Mouse (Mus musculus) liver (tissue): Measurements from ENCODE around the gene Irx3.

ENCODE experiments used
- DNase-seq: peaks from one replicate; pipeline ENCODE4 v3.0.0-alpha.2; 2020; ENCODE audit warnings: mixed read lengths

Irx3 gene

GRCm38 (mm10) chr8:91801839-91802238 lies at the start of gene Irx3:
TSS of gene Irx3 (minus strand) at chr8:91802067.
- DNase-seq: peak; percentile 66

DNA sequence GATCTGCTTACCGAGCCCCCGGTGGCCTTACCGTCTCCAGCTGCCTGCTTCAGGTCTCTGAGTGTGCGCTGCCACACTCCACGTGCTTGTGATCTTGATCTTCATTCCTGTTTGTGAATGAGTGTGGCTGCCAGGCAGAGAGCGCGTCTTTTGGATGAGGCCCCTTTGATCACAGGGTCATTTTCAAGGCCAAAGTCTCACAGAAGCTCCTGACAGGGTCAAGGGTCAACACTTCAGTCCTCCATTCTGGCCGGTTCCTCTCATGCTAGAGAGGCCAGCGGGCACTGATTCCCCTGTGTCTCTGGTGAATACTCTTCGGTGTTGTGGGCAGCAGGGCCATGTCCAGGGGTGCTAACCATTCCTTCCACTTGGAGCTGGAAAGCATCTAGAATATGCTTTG lies 49.5 kb upstream of the Irx3 start:
- no peak for DNase-seq

DNA sequence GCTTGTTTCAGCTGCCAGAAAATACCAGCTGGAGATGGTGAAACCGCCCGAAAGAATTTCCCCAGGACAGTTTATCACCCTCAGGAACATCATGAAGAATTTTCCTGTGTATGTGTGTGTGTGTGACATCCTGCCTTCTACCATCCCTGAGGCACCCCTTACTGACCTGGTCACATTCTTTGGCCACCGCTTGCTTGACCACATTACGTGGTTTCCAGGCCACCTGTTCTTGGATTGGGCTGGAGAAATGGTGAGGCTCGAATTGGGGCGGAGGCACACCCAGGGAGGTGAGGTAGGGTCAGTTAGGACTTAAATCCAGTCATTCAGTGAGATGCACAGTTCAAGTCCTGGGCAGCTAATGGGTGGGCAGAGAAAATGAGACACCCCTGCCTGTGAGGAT lies 48.1 kb upstream of the Irx3 start:
- DNase-seq: no peak

DNA sequence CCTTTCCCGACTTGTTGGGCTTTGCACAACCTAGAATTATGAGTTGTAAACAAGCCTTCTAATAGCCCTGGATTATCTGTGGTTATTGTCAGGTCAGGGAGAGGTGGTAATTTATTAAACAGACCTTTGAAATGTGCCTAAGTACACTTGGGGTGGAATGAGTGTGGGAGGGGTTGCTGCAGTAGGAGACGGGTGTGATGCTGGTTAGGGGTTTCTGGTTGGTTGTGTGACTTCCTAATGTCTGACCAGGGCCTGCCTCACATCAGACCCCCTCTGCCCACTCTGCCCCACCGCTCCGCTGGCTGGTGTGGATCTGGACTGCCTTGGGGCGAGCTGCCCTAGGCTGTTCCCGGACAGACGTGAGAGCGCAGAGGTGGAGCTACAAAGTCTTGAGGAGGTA lies 47.7 kb upstream of the Irx3 start:
- no peak for DNase-seq

DNA sequence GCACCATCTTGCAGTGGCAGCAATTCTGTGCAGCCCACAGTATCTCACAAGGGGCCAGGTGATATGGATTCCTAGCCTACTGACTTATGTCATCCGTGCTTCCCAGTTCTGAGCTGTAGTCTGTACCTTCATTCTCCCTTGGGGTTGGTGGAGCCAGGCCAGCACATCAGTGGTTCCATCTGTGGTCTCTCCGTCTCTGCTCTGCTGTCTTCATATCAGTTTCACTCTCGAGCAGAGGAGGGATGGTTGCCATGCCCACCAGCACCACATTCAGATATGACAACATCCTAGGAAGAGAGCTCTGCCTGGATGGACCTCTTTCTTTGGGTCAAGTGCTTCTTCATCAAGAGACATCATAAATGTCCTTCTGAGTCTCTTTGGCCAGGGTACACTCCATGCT lies 43.8 kb upstream of the Irx3 start:
- DNase-seq: no peak

GRCm38 (mm10) chr8:91837131-91837530 lies 35.3 kb upstream of the Irx3 start:
- DNase-seq: no peak

GRCm38 (mm10) chr8:91836685-91837084 lies 34.8 kb upstream of the Irx3 start:
- DNase-seq: peak; percentile 7

GRCm38 (mm10) chr8:91827661-91828060 lies 25.8 kb upstream of the Irx3 start:
- DNase-seq: no peak

GRCm38 (mm10) chr8:91827192-91827591 lies 25.3 kb upstream of the Irx3 start:
- DNase-seq: no peak

DNA sequence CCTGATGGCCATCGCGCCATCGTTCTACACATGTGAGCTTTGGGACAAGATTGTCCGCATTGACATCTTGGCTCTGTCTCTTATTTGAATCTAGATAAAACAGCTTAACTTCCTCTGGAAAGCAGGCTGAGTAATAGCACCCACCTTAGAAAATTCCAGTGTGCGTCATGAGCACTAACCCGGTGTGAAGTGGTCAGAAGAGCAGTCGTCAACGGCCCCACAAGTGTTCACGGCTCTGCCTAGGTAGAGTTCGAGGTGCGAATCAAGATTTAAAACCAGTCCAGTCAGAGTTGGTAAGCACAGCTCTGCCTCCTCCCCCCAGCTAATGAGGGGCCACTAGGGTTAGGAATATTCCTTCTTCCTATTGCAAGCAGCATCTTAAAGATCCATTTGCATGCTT lies 21.5 kb upstream of the Irx3 start:
- no peak for DNase-seq

DNA sequence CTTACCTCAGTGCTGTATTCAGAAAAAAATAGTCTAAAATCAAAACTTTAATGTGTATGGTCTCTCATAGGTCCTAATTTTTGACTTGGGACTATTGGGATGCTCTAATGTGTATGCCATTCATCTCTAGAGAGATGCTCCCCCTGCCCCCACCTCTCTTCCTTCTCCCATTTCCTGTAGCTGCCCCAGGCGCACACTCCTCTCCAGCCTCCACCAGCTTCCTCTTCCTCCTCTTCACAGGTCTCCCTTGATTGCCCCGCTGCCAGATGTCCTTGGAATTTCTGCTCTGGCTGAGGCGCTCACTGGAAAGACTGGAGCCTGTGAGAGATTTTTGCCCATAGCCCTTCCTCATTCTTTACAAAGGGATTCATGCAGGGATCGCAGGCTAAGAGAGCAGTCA lies 20.9 kb upstream of the Irx3 start:
- DNase-seq: no peak

DNA sequence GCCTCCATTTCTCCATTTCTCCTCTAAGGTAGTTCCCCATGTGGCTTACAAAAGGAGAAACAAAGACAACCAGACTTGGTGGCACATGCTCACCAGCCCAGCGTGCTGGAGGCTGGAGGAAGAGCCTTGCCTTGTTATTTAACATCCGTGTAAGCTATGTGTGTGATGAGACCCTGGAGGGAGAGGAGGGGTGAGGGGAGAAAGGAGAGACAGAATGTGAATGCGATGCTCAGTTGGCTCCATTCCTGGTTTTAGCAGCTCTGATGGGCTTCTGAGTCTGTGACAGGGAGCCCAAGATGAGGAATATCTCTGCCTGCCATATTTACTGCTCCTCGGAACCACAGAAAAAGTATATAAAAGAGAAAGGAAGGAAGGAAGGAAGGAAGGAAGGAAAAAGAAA lies 20.1 kb upstream of the Irx3 start:
- DNase-seq: no peak

DNA sequence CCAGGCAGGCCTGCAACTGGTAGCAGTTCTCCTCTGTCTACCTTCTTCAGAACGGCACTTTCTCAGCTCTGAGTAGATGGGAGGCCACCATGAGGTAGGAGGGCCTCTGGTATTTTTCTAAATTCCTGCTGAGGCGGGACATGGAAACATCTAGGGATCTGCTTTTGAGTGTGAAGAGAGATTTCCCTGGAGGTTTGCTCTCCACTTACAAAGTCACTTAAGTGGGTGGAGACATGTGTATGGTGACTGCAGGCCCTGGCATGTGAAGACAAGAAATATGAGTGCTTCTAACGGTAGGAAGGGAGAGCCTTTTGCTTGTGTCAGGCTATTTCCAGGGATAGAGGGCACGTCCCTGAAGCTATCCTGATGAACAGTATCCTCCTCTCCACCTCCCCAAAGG lies 17.9 kb upstream of the Irx3 start:
- no peak for DNase-seq

- no peak for DNase-seq
Measured at GRCm38 (mm10) chr8:91818784-91819183, 16.9 kb upstream of the Irx3 start.

GRCm38 (mm10) chr8:91814106-91814505 lies 12.2 kb upstream of the Irx3 start:
- DNase-seq: no peak

- DNase-seq: no peak
Measured at GRCm38 (mm10) chr8:91806720-91807241, 4.9 kb upstream of the Irx3 start.

- DNase-seq: no peak
Measured at GRCm38 (mm10) chr8:91806084-91806719, 4.3 kb upstream of the Irx3 start.

DNA sequence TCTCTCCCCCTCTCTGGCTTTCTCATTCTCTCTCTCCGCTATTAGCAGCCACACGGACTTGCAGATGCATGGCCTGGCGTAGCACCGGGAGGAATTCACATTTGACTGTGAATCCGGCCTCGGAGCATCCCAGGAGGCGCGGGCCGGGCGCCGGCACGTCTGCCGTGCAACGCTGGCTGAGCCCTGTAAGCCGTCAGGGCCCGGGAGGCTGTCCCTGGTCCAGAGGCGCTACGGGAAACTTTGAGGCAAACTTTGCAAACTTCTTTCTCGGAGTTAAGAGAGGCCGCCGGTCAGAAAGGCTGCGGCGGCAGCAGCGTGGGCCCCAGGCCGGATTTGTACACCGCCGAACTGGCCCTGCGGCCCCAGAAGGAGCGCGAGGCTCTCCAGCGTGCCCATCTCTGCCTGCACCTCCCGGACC lies 3.4 kb upstream of the Irx3 start:
- peak; percentile 12 for DNase-seq

GRCm38 (mm10) chr8:91804403-91805253 lies 2.8 kb upstream of the Irx3 start:
- no peak for DNase-seq

DNA sequence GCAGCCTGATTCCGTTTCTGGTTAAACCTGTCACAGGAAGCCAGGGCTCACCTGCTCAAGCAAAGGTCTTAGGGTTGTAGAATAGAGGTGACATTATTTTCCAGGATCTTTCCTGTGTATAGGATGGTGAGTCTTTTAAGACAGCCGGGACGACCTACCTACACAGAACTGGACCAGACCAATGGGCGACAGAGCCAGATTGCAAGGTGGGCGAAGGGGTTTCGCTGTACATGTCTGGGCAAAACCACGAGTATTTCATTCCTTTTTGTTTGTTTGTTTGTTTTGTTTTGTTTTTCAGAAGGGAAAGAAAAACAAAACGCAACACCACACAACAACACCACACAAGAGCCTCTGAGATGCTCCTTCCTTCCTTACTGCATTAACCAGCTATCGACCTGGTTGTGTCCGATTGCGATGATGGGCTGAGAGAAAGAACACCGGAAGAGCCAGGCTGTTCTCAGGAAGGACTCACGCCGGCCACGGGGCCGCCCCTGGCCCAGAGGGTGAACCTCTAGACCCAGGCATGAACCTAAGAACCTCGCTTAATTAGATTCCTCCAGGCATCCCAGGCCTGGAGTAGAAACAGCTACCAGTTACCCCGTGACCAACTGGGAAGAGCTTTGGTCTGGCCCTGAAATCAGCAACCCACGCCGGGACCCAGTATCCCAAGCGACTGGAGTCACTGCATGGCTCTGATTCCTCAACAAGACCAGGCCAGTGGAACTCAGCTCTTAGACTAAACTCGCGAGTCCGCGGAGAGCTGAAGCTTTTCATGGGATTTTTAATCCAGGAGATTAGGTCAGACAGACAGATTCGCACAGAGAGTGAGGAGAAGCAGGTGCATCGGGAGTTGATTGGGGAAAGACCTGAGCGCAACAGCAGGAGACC lies 1.9 kb upstream of the Irx3 start:
- DNase-seq: no peak

DNA sequence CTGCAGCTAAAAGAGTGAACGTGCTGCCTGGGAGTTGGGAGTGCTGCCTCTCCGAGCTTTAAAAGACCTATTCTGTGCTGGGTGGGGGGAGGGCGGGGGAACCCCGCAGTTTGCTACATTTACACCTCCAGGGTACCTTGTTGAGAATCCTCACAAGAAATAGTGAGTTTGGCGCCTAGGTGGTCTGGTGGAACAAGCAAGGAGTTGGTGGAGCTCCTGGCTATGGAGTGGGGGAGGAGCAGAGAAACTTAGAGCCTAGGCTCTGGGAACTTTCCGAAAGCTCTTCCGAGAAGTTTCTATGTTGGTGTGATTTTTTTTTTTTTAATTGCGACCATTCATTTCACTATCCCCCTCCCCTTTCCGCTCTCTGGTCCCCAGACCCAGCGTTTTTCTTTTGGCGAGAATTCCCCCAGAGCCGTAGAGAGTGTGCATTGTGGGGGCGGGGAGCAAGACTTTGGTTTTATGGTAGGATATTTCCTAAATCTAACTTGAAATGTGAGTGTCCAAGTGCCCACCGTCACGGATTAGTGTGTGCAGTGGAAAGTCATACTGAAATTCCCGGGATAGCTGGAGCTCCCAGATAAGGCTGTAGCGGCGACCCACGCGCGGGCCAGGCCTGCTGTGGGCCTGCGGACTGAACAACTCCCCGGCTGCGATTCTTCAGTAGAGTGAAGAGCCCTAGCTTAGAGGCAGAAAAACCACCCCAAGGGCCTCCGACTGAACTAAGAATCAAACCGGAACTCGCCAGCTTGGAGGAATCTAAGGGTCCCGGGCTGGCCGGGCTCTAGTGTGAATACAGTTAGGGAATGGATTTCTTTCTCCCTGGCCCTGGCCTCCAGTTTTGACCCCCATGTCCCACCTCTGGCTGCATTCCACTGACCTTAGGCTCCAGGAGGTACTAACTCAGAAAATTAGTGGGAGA lies 795 bp upstream of the Irx3 start:
- no peak for DNase-seq

- peak; percentile 38 for DNase-seq
Measured at GRCm38 (mm10) chr8:91801241-91801811, 541 bp downstream of the Irx3 start.
